Mouse (Mus musculus): ENCODE measurements around the gene Rasal2. TPM values are rescaled to one million over a fixed set of nuclear protein-coding genes. Genes with fewer than 3 reads are reported as not detected.

Rasal2 gene
- polyA plus RNA-seq, 1 experiment from 2014 or later, result 10.2 TPM

GRCm38 (mm10) chr1:157448164-157448804, 35.9 kb upstream of the Rasal2 start:
- WGBS, result 12% methylated on average over 7 of the region's 7 CpGs
- Histone ChIP-seq H3K9me3 (no peaks in the 10 kb centered on the region), H3K36me3 (replicated peaks) (no peaks in the 10 kb centered on the region), H3K4me1 (peaks cover 81% of the 10 kb centered on the region), H3K27me3 (ENCODE audit: poor library complexity, severe bottlenecking) (peaks cover 75% of the 10 kb centered on the region), H3K27ac (peak overlapping the region; percentile 40; the same call in 1 of the 2 replicates), H3K4me3 (no peak overlapping the region)
- no peak for DNase-seq (ENCODE audit: extremely low spot score, low spot score)

- WGBS, result 60% methylated on average over 4 of the region's 4 CpGs
- no peaks in the 10 kb centered on the region for H3K9me3 ChIP-seq
- DNase-seq (ENCODE audit: extremely low spot score, low spot score), result no peak
- H3K4me3 ChIP-seq, result no peak overlapping the region
- no peaks in the 10 kb centered on the region for H3K36me3 ChIP-seq (replicated peaks)
- H3K27me3 ChIP-seq (ENCODE audit: poor library complexity, severe bottlenecking), result peaks cover 78% of the 10 kb centered on the region
- H3K27ac ChIP-seq, result peak overlapping the region; percentile 40; the same call in 1 of the 2 replicates
- H3K4me1 ChIP-seq, result peaks cover 81% of the 10 kb centered on the region
These were observed 34.7 kb upstream of the Rasal2 start for GRCm38 (mm10) chr1:157447142-157447541.

- Histone ChIP-seq H3K4me3 (no peak overlapping the region), H3K9me3 (no peaks in the 10 kb centered on the region), H3K36me3 (replicated peaks) (no peaks in the 10 kb centered on the region), H3K27ac (no peak overlapping the region), H3K4me1 (peaks cover 88% of the 10 kb centered on the region), H3K27me3 (ENCODE audit: poor library complexity, severe bottlenecking) (peaks cover 84% of the 10 kb centered on the region)
- no peak for DNase-seq (ENCODE audit: extremely low spot score, low spot score)
- 80% methylated on average over 7 of the region's 7 CpGs for WGBS
These were observed 33.9 kb upstream of the Rasal2 start for GRCm38 (mm10) chr1:157446325-157446724.

- Histone ChIP-seq H3K4me3 (no peak overlapping the region), H3K36me3 (replicated peaks) (no peaks in the 10 kb centered on the region), H3K4me1 (peaks cover 90% of the 10 kb centered on the region), H3K27me3 (ENCODE audit: poor library complexity, severe bottlenecking) (peaks cover 77% of the 10 kb centered on the region), H3K9me3 (no peaks in the 10 kb centered on the region), H3K27ac (no peak overlapping the region)
- DNase-seq (ENCODE audit: extremely low spot score, low spot score), result no peak
- WGBS, result 95% methylated on average over 6 of the region's 6 CpGs
These were observed 33.1 kb upstream of the Rasal2 start for GRCm38 (mm10) chr1:157445398-157445910.

GRCm38 (mm10) chr1:157444632-157445300, 32.4 kb upstream of the Rasal2 start:
- H3K4me1 ChIP-seq, result peaks cover 90% of the 10 kb centered on the region
- no peak for DNase-seq (ENCODE audit: extremely low spot score, low spot score)

GRCm38 (mm10) chr1:157443723-157444561, 31.5 kb upstream of the Rasal2 start:
- Histone ChIP-seq H3K27ac (peak overlapping the region; percentile 83), H3K4me3 (peak overlapping the region; percentile 18), H3K27me3 (ENCODE audit: poor library complexity, severe bottlenecking) (peaks cover 62% of the 10 kb centered on the region), H3K36me3 (replicated peaks) (no peaks in the 10 kb centered on the region), H3K4me1 (peaks cover 90% of the 10 kb centered on the region), H3K9me3 (no peaks in the 10 kb centered on the region)
- DNase-seq (ENCODE audit: extremely low spot score, low spot score), result no peak
- 17% methylated on average over 19 of the region's 19 CpGs for WGBS

More at GRCm38 (mm10) chr1:157444632-157445300, 32.4 kb upstream of the Rasal2 start:
- H3K36me3 ChIP-seq (replicated peaks), result no peaks in the 10 kb centered on the region
- no peak overlapping the region for H3K4me3 ChIP-seq
- H3K27ac ChIP-seq, result peak overlapping the region; percentile 83
- peaks cover 70% of the 10 kb centered on the region for H3K27me3 ChIP-seq (ENCODE audit: poor library complexity, severe bottlenecking)
- H3K9me3 ChIP-seq, result no peaks in the 10 kb centered on the region
- 58% methylated on average over 13 of the region's 13 CpGs for WGBS

GRCm38 (mm10) chr1:157443026-157443722, 30.8 kb upstream of the Rasal2 start:
- Histone ChIP-seq H3K27ac (peak overlapping the region; percentile 83), H3K36me3 (replicated peaks) (no peaks in the 10 kb centered on the region), H3K9me3 (no peaks in the 10 kb centered on the region), H3K27me3 (ENCODE audit: poor library complexity, severe bottlenecking) (peaks cover 55% of the 10 kb centered on the region), H3K4me3 (peak overlapping the region; percentile 11), H3K4me1 (peaks cover 85% of the 10 kb centered on the region)
- WGBS, result 9% methylated on average over 14 of the region's 14 CpGs
- DNase-seq (ENCODE audit: extremely low spot score, low spot score), result peak; percentile 55

- peaks cover 64% of the 10 kb centered on the region for H3K4me1 ChIP-seq
These were observed 27.7 kb upstream of the Rasal2 start for GRCm38 (mm10) chr1:157439973-157440641.

GRCm38 (mm10) chr1:157439101-157439500, 26.7 kb upstream of the Rasal2 start:
- Histone ChIP-seq H3K36me3 (replicated peaks) (no peaks in the 10 kb centered on the region), H3K27me3 (ENCODE audit: poor library complexity, severe bottlenecking) (peaks cover 18% of the 10 kb centered on the region), H3K4me1 (peaks cover 55% of the 10 kb centered on the region), H3K27ac (peak overlapping the region; percentile 85), H3K4me3 (no peak overlapping the region), H3K9me3 (no peaks in the 10 kb centered on the region)
- 89% methylated on average over 4 of the region's 4 CpGs for WGBS
- DNase-seq (ENCODE audit: extremely low spot score, low spot score), result no peak

More at GRCm38 (mm10) chr1:157439973-157440641, 27.7 kb upstream of the Rasal2 start:
- Histone ChIP-seq H3K36me3 (replicated peaks) (no peaks in the 10 kb centered on the region), H3K27ac (peak overlapping the region; percentile 85), H3K9me3 (no peaks in the 10 kb centered on the region), H3K27me3 (ENCODE audit: poor library complexity, severe bottlenecking) (peaks cover 26% of the 10 kb centered on the region), H3K4me3 (peak overlapping the region; percentile 39)
- DNase-seq (ENCODE audit: extremely low spot score, low spot score), result peak; percentile 71
- WGBS, result 1% methylated on average over 14 of the region's 14 CpGs

GRCm38 (mm10) chr1:157438290-157438689, 25.9 kb upstream of the Rasal2 start:
- Histone ChIP-seq H3K9me3 (no peaks in the 10 kb centered on the region), H3K27me3 (ENCODE audit: poor library complexity, severe bottlenecking) (peaks cover 15% of the 10 kb centered on the region; the same call in 1 of the 2 replicates), H3K27ac (no peak overlapping the region), H3K4me3 (no peak overlapping the region), H3K36me3 (replicated peaks) (no peaks in the 10 kb centered on the region), H3K4me1 (peaks cover 49% of the 10 kb centered on the region)
- DNase-seq (ENCODE audit: extremely low spot score, low spot score), result no peak
- 85% methylated on average over 2 of the region's 2 CpGs for WGBS

GRCm38 (mm10) chr1:157435926-157436325, 23.5 kb upstream of the Rasal2 start:
- Histone ChIP-seq H3K9me3 (no peaks in the 10 kb centered on the region), H3K27ac (no peak overlapping the region), H3K27me3 (ENCODE audit: poor library complexity, severe bottlenecking) (peaks cover 3% of the 10 kb centered on the region; the same call in 1 of the 2 replicates), H3K4me3 (no peak overlapping the region), H3K36me3 (replicated peaks) (no peaks in the 10 kb centered on the region), H3K4me1 (peaks cover 28% of the 10 kb centered on the region)
- 92% methylated on average over 6 of the region's 6 CpGs for WGBS
- no peak for DNase-seq (ENCODE audit: extremely low spot score, low spot score)
